Mouse (Mus musculus) liver, embryonic 16.5 days (tissue): Measurements from ENCODE around the gene Guca2b. TPM values are rescaled to one million over a fixed set of nuclear protein-coding genes. Genes with fewer than 3 reads are reported as not detected.

Experiments used
- ATAC-seq: fragments of 200-750 bp; cut with Nextera tagmentation; 2 replicates; pipeline ENCODE4 v1.8.0; 2017; ENCODE audit warnings: low read depth, mild to moderate bottlenecking, moderate number of reproducible peaks, moderate library complexity
- H3K27ac ChIP-seq: fragments of 300-500 bp; sonication (generic); 2 replicates; pipeline ENCODE4 v1.5.1; 2014; ENCODE audit warnings: mild to moderate bottlenecking, low read length
- H3K27me3 ChIP-seq: fragments of 300-500 bp; sonication (generic); 2 replicates; pipeline ENCODE4 v1.6.1; 2014; ENCODE audit warnings: low read depth, low read length, mixed read lengths; ENCODE audit not compliant: control insufficient read depth, insufficient read depth
- H3K36me3 ChIP-seq: fragments of 300-500 bp; sonication (generic); 2 replicates; pipeline ENCODE4 v1.6.1; 2014; ENCODE audit warnings: mild to moderate bottlenecking; ENCODE audit not compliant: control insufficient read depth, insufficient read depth
- H3K4me1 ChIP-seq: fragments of 300-500 bp; sonication (generic); 2 replicates; pipeline ENCODE4 v1.6.1; 2014; ENCODE audit warnings: low read depth, low read length, mixed read lengths; ENCODE audit not compliant: control insufficient read depth
- H3K4me2 ChIP-seq: fragments of 300-500 bp; sonication (generic); 2 replicates; pipeline ENCODE4 v1.6.1; 2014; ENCODE audit warnings: low read depth, low read length, mixed read lengths
- H3K4me3 ChIP-seq: fragments of 300-500 bp; sonication (generic); 2 replicates; pipeline ENCODE4 v1.5.1; 2014; ENCODE audit warnings: low read depth, mild to moderate bottlenecking, low read length
- H3K9ac ChIP-seq: fragments of 300-500 bp; sonication (generic); 2 replicates; pipeline ENCODE4 v1.6.1; 2014; ENCODE audit warnings: low read depth, low read length
- H3K9me3 ChIP-seq: fragments of 300-500 bp; sonication (generic); replicated peaks from 2 replicates; pipeline ENCODE4 v1.6.1; 2016; ENCODE audit warnings: low read length; ENCODE audit not compliant: control insufficient read depth
- WGBS: fragments of 180-500 bp; shearing (Covaris S2); extraction: QIAGEN DNeasy Blood & Tissue Kit; methylation state at CpG from one replicate; pipeline ENCODE4 v1.1.7; 2014; ENCODE audit not compliant: insufficient replicate concordance; 5-methylcytosine and 5-hydroxymethylcytosine counted together
- polyA plus RNA-seq: library from polyadenylated mRNA; unstranded; fragments of >200 nt; fragmentation: Nextera tagmentation; extraction: Ambion mirVana; gene quantifications from 2 replicates; pipeline ENCODE4 v1.2.1, GENCODE M21; 2015

Gene Guca2b
- polyA plus RNA-seq: 0.27 and 0.70 TPM in 2 replicates

DNA sequence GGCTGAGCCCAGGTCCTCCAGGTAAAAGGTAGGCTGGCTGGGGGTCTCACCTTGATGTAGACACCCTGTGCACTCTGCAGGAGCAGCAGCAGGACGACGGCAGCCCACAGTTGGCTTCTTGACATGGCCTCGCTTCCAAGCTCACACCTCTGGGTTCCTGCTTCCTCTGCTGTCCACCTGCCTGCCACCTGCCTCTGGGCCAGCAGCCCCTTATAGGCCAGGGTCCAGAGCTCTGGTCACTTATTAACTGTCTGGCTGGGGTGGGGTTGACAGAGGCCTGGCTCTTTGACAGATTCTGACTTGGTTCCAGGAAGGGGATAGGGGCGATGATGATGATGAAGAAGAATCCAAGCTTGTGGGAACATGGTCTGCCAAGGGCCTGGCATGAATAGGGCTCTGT is at the start of gene Guca2b:
Gene Guca2b, minus strand, starts transcription at position 224 of the 400 bp plus-strand sequence.
- Histone ChIP-seq H3K4me1 (no peaks in the 10 kb centered on the region), H3K9me3 (no peaks in the 10 kb centered on the region), H3K4me3 (no peak within 1 kb of the TSS), H3K27ac (no peak within 1 kb of the TSS), H3K27me3 (no peaks in the 10 kb centered on the region), H3K36me3 (no peaks in the 10 kb centered on the region), H3K9ac (no peak within 1 kb of the TSS), H3K4me2 (no peak within 1 kb of the TSS)
- 44% methylated on average over 4 of the region's 4 CpGs for WGBS
- no peak for ATAC-seq

- Histone ChIP-seq H3K4me3 (no peak overlapping the region), H3K36me3 (no peaks in the 10 kb centered on the region), H3K9ac (no peak overlapping the region), H3K27me3 (no peaks in the 10 kb centered on the region), H3K27ac (no peak overlapping the region), H3K4me1 (no peaks in the 10 kb centered on the region), H3K9me3 (no peaks in the 10 kb centered on the region), H3K4me2 (no peak overlapping the region)
- WGBS: 31% methylated on average over 3 of the region's 3 CpGs
- no peak for ATAC-seq
Observed at GRCm38 (mm10) chr4:119707751-119708150, 49.0 kb upstream of the Guca2b start.

DNA sequence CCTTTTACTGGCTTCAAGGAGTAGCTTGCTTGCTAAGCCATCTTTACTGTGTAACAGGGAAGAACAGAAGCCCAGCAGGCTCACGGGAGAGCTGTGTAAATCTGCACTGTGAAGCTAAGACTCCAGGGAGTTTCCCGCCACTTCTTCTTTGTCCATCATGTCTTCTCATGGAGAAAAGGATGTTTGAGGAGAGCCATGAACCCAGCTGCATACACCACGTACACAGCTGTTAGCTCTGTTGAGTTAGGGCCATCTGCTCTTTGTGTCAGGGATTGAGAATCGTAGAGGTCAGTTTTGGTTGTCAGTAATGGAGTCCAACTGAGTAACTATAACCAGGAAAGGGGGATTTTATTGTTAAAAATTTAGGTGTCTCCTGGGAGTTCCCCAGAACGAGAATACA is 48.6 kb upstream of the Guca2b start:
- 46% methylated on average over 5 of the region's 5 CpGs for WGBS
- no peak for ATAC-seq
- Histone ChIP-seq H3K4me2 (no peak overlapping the region), H3K27ac (no peak overlapping the region), H3K36me3 (no peaks in the 10 kb centered on the region), H3K27me3 (no peaks in the 10 kb centered on the region), H3K9me3 (no peaks in the 10 kb centered on the region), H3K9ac (no peak overlapping the region), H3K4me1 (no peaks in the 10 kb centered on the region), H3K4me3 (no peak overlapping the region)

GRCm38 (mm10) chr4:119703965-119704364 is 45.2 kb upstream of the Guca2b start:
- WGBS: 68% methylated on average over 8 of the region's 8 CpGs
- Histone ChIP-seq H3K9ac (no peak overlapping the region), H3K4me3 (no peak overlapping the region), H3K4me2 (no peak overlapping the region), H3K9me3 (no peaks in the 10 kb centered on the region), H3K27me3 (no peaks in the 10 kb centered on the region), H3K36me3 (no peaks in the 10 kb centered on the region), H3K4me1 (no peaks in the 10 kb centered on the region), H3K27ac (no peak overlapping the region)
- no peak for ATAC-seq

GRCm38 (mm10) chr4:119701269-119701954 is 42.7 kb upstream of the Guca2b start:
- H3K9me3 ChIP-seq: no peaks in the 10 kb centered on the region
- H3K9ac ChIP-seq: no peak overlapping the region
- WGBS: 64% methylated on average over 11 of the region's 11 CpGs
- H3K36me3 ChIP-seq: no peaks in the 10 kb centered on the region
- H3K27ac ChIP-seq: no peak overlapping the region
- no peak overlapping the region for H3K4me2 ChIP-seq
- no peak for ATAC-seq
- H3K27me3 ChIP-seq: no peaks in the 10 kb centered on the region
- H3K4me3 ChIP-seq: no peak overlapping the region
- H3K4me1 ChIP-seq: no peaks in the 10 kb centered on the region

GRCm38 (mm10) chr4:119698339-119698738 is 39.6 kb upstream of the Guca2b start:
- Histone ChIP-seq H3K27ac (no peak overlapping the region), H3K36me3 (no peaks in the 10 kb centered on the region), H3K4me3 (no peak overlapping the region), H3K4me1 (no peaks in the 10 kb centered on the region), H3K27me3 (no peaks in the 10 kb centered on the region), H3K9ac (no peak overlapping the region), H3K4me2 (no peak overlapping the region), H3K9me3 (no peaks in the 10 kb centered on the region)
- WGBS: 38% methylated on average over 2 of the region's 2 CpGs
- no peak for ATAC-seq

GRCm38 (mm10) chr4:119685746-119686145 is 27.0 kb upstream of the Guca2b start:
- 67% methylated on average over 2 of the region's 2 CpGs for WGBS
- no peak for ATAC-seq

DNA sequence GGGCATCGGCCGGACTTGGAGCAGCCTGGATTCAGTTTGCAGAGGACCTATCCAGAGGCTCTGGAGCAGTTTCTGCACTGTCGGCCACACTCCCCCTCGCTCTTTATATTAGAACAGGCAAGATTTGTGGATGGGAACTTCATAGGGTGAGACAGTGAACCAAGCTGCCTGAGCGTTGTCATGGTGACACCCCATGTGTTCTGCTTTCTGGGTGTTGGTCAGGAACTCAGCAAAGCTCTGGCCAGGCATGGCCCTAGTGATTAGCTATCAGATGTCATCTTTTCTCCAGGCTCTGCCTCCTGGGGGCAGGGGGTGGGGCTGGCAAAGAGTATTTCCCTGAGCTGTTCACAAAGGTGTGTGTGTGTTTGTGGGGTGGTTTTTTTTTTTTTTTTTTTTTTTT is 23.8 kb upstream of the Guca2b start:
- no peaks in the 10 kb centered on the region for H3K9me3 ChIP-seq
- no peak for ATAC-seq
- no peak overlapping the region for H3K9ac ChIP-seq
- H3K4me2 ChIP-seq: no peak overlapping the region
- H3K36me3 ChIP-seq: no peaks in the 10 kb centered on the region
- H3K4me3 ChIP-seq: no peak overlapping the region
- no peak overlapping the region for H3K27ac ChIP-seq
- no peaks in the 10 kb centered on the region for H3K4me1 ChIP-seq
- no peaks in the 10 kb centered on the region for H3K27me3 ChIP-seq
- WGBS: 54% methylated on average over 5 of the region's 5 CpGs

More at GRCm38 (mm10) chr4:119685746-119686145, 27.0 kb upstream of the Guca2b start:
- Histone ChIP-seq H3K9me3 (no peaks in the 10 kb centered on the region), H3K36me3 (no peaks in the 10 kb centered on the region), H3K4me2 (no peak overlapping the region), H3K4me3 (no peak overlapping the region), H3K9ac (no peak overlapping the region), H3K27ac (no peak overlapping the region), H3K27me3 (no peaks in the 10 kb centered on the region), H3K4me1 (no peaks in the 10 kb centered on the region)

DNA sequence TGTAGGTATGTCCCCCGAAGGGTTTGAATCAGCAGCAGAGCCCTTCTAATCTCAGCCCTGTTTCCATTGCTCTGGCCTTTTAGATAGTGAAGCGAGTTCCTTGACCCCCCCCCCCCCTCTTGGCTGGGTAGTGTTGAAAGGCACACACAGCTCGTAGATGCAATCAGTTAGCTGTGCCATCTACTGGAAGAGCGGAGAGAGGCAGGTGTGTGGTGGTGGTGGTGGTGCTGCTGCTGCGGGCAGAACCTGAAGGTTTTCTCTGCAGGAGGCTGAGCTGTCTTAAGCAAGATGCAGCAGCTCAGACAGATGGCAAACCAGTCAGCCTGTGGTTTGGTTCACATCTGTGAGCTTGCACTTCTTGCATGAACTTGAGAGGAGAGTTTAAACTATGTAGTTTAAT is 13.9 kb upstream of the Guca2b start:
- ATAC-seq: no peak
- Histone ChIP-seq H3K9me3 (no peaks in the 10 kb centered on the region), H3K4me1 (no peaks in the 10 kb centered on the region), H3K27ac (no peak overlapping the region), H3K36me3 (no peaks in the 10 kb centered on the region), H3K27me3 (no peaks in the 10 kb centered on the region), H3K4me2 (no peak overlapping the region), H3K4me3 (no peak overlapping the region), H3K9ac (no peak overlapping the region)
- 32% methylated on average over 5 of the region's 5 CpGs for WGBS
